Mouse (Mus musculus): Measurements from ENCODE around the gene Ubc.
A peak's percentile ranks its signal among the peaks of the same experiment; 100 is the strongest.
"Not testable (repeated sequence)": the region's sequence is repeated elsewhere in the genome, so short reads cannot be mapped to it uniquely, and the experiment has no call there.

Ubc gene

GRCm38 (mm10) chr5:125389579-125390441 lies at the start of gene Ubc:
TSS of gene Ubc (minus strand) at chr5:125390202.
- DNase-seq: peak; percentile 97

- not testable (repeated sequence) for DNase-seq
Observed at GRCm38 (mm10) chr5:125434347-125434746, 44.3 kb upstream of the Ubc start.

- DNase-seq: peak; percentile 96
Observed at GRCm38 (mm10) chr5:125433793-125434337, 43.9 kb upstream of the Ubc start, which contains the start of gene Dhx37. TSS of gene Dhx37 (minus strand) at chr5:125434121.

- not testable (repeated sequence) for DNase-seq
Observed at GRCm38 (mm10) chr5:125432324-125432723, 42.3 kb upstream of the Ubc start.

GRCm38 (mm10) chr5:125426343-125426742 lies 36.3 kb upstream of the Ubc start:
- DNase-seq: no peak

- no peak for DNase-seq
Observed at GRCm38 (mm10) chr5:125425698-125426276, 35.8 kb upstream of the Ubc start.

- DNase-seq: no peak
Observed at GRCm38 (mm10) chr5:125419124-125419523, 29.1 kb upstream of the Ubc start.

- no peak for DNase-seq
Observed at GRCm38 (mm10) chr5:125418636-125419035, 28.6 kb upstream of the Ubc start.

GRCm38 (mm10) chr5:125416183-125416582 lies 26.2 kb upstream of the Ubc start:
- DNase-seq: no peak

GRCm38 (mm10) chr5:125413763-125414162 lies 23.8 kb upstream of the Ubc start:
- DNase-seq: no peak

- DNase-seq: not testable (repeated sequence)
Observed at GRCm38 (mm10) chr5:125412536-125412935, 22.5 kb upstream of the Ubc start.

- peak; percentile 86 for DNase-seq
Observed at GRCm38 (mm10) chr5:125411972-125412530, 22.0 kb upstream of the Ubc start.

- peak; percentile 28 for DNase-seq
Observed at GRCm38 (mm10) chr5:125409348-125410090, 19.5 kb upstream of the Ubc start.

- DNase-seq: peak; percentile 89
Observed at GRCm38 (mm10) chr5:125408842-125409241, 18.8 kb upstream of the Ubc start.

GRCm38 (mm10) chr5:125407910-125408575 lies 18.0 kb upstream of the Ubc start:
- no peak for DNase-seq

- DNase-seq: no peak
Observed at GRCm38 (mm10) chr5:125407020-125407830, 17.2 kb upstream of the Ubc start.

- DNase-seq: peak; percentile 86
Observed at GRCm38 (mm10) chr5:125406322-125407016, 16.5 kb upstream of the Ubc start.

GRCm38 (mm10) chr5:125405546-125406248 lies 15.7 kb upstream of the Ubc start:
- peak; percentile 94 for DNase-seq

- DNase-seq: peak; percentile 64
Observed at GRCm38 (mm10) chr5:125404903-125405545, 15.0 kb upstream of the Ubc start.

Measured in lung, postnatal 36 days (tissue).